Mouse (Mus musculus): Measurements from ENCODE around the gene Adam1a. TPM values are rescaled to one million over a fixed set of nuclear protein-coding genes. Genes with fewer than 3 reads are reported as not detected.

Adam1a gene
- polyA plus RNA-seq, 1 experiment, result 140 TPM

DNA sequence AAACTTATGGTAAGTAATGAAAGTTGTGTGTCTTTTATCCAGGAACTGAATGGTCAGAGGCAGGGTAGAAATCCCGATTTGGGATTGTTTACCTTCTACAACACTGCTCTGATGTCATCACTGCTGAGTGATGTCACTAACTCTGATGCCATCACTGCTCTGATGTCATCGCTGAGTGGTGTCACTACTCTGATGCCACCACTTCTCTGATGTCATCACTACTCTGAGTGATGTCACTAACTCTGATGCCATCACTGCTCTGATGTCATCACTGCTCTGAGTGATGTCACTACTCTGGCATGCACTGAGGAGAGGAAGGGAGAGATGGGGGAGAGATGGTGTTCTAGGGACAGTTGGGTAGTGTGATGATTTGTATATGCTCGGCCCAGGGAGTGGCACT is 17.2 kb upstream of the Adam1a start:
- TF ChIP-seq CTCF (IDR thresholded peaks at IDR 0.05; ENCODE audit: control insufficient read depth, insufficient read depth, insufficient replicate concordance, low read depth, low read length) (no peak), POLR2A (IDR thresholded peaks at IDR 0.05; ENCODE audit: control insufficient read depth, low read depth, low read length) (no peak)
- H3K4me1 ChIP-seq (ENCODE audit: control insufficient read depth, insufficient read depth, low read length), result peaks cover 6% of the 10 kb centered on the region
- no peak overlapping the region for H3K27ac ChIP-seq (ENCODE audit: control insufficient read depth, insufficient read depth, low read depth, low read length)

GRCm38 (mm10) chr5:121549196-121549595 is 3.9 kb upstream of the Adam1a start:
- no peak overlapping the region for H3K4me3 ChIP-seq (ENCODE audit: control insufficient read depth, low read depth, low read length)
- TF ChIP-seq POLR2A (IDR thresholded peaks at IDR 0.05; ENCODE audit: control insufficient read depth, low read depth, low read length) (no peak), CTCF (IDR thresholded peaks at IDR 0.05; ENCODE audit: control insufficient read depth, insufficient read depth, insufficient replicate concordance, low read depth, low read length) (no peak)
- no peaks in the 10 kb centered on the region for H3K27me3 ChIP-seq (ENCODE audit: control insufficient read depth, insufficient read depth, low read length)
- H3K4me1 ChIP-seq (ENCODE audit: control insufficient read depth, insufficient read depth, low read length), result peaks cover 11% of the 10 kb centered on the region
- H3K36me3 ChIP-seq (ENCODE audit: control insufficient read depth, insufficient read depth, low read length), result no peaks in the 10 kb centered on the region
- no peak overlapping the region for H3K27ac ChIP-seq (ENCODE audit: control insufficient read depth, insufficient read depth, low read depth, low read length)

More for the DNA sequence above, 17.2 kb upstream of the Adam1a start:
- Histone ChIP-seq H3K36me3 (ENCODE audit: control insufficient read depth, insufficient read depth, low read length) (no peaks in the 10 kb centered on the region), H3K4me3 (ENCODE audit: control insufficient read depth, low read depth, low read length) (no peak overlapping the region), H3K27me3 (ENCODE audit: control insufficient read depth, insufficient read depth, low read length) (no peaks in the 10 kb centered on the region)

DNA sequence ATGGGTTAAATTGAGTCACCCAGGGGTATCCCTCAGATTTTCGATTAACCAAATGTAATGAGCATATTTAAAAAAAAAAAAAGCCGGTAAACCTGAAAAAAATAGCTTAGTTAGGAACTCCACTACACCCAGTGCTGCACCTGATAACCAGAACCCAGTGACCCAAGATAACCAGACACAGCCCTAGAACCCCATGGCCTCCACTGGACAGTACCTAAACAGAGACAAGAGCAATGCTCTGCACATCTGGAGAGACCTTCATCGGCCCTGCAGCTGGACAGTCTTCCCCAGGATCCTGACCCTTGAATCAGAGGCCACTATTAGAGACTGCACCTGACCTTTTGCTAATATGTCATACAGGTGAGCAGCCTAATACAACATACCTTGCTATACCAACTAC is 1.8 kb upstream of the Adam1a start:
- Histone ChIP-seq H3K36me3 (ENCODE audit: control insufficient read depth, insufficient read depth, low read length) (no peaks in the 10 kb centered on the region), H3K4me1 (ENCODE audit: control insufficient read depth, insufficient read depth, low read length) (peaks cover 19% of the 10 kb centered on the region), H3K27me3 (ENCODE audit: control insufficient read depth, insufficient read depth, low read length) (no peaks in the 10 kb centered on the region), H3K27ac (ENCODE audit: control insufficient read depth, insufficient read depth, low read depth, low read length) (no peak overlapping the region), H3K4me3 (ENCODE audit: control insufficient read depth, low read depth, low read length) (no peak overlapping the region)
- no peak for TF ChIP-seq CTCF (IDR thresholded peaks at IDR 0.05; ENCODE audit: control insufficient read depth, insufficient read depth, insufficient replicate concordance, low read depth, low read length)
- TF ChIP-seq POLR2A (IDR thresholded peaks at IDR 0.05; ENCODE audit: control insufficient read depth, low read depth, low read length), result no peak

DNA sequence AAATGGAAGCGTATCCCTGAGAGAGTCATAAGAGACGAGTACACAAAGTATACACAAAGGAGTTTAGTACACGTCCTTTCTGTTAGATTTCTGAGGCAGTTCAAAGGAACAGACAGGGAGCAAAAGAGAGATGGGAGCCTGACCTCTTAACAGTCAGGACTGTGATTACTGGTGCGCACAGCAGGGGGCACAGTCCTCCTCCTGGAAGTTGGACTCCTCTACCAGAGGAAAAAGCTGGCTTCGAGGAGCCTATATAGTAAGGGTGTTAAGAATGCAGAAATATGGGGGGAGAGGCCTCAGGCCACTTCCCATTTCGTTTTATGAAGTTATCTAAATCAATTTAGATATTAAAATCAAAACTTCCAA is 1.2 kb upstream of the Adam1a start:
- no peaks in the 10 kb centered on the region for H3K27me3 ChIP-seq (ENCODE audit: control insufficient read depth, insufficient read depth, low read length)
- H3K27ac ChIP-seq (ENCODE audit: control insufficient read depth, insufficient read depth, low read depth, low read length), result no peak overlapping the region
- peaks cover 19% of the 10 kb centered on the region for H3K4me1 ChIP-seq (ENCODE audit: control insufficient read depth, insufficient read depth, low read length)
- no peaks in the 10 kb centered on the region for H3K36me3 ChIP-seq (ENCODE audit: control insufficient read depth, insufficient read depth, low read length)
- peak; percentile 41; the same call in 1 of the 2 replicates for TF ChIP-seq CTCF (IDR thresholded peaks at IDR 0.05; ENCODE audit: control insufficient read depth, insufficient read depth, insufficient replicate concordance, low read depth, low read length)
- no peak for TF ChIP-seq POLR2A (IDR thresholded peaks at IDR 0.05; ENCODE audit: control insufficient read depth, low read depth, low read length)
- H3K4me3 ChIP-seq (ENCODE audit: control insufficient read depth, low read depth, low read length), result peak overlapping the region; percentile 92

GRCm38 (mm10) chr5:121545793-121546529 is 679 bp upstream of the Adam1a start, which contains the start of gene Mapkapk5:
TSS of gene Mapkapk5 (minus strand) at chr5:121545905.
- H3K27me3 ChIP-seq (ENCODE audit: control insufficient read depth, insufficient read depth, low read length), result no peaks in the 10 kb centered on the region
- H3K4me1 ChIP-seq (ENCODE audit: control insufficient read depth, insufficient read depth, low read length), result peaks cover 19% of the 10 kb centered on the region
- peak within 1 kb of the TSS; percentile 88 for H3K27ac ChIP-seq (ENCODE audit: control insufficient read depth, insufficient read depth, low read depth, low read length)
- TF ChIP-seq CTCF (IDR thresholded peaks at IDR 0.05; ENCODE audit: control insufficient read depth, insufficient read depth, insufficient replicate concordance, low read depth, low read length) (no peak), POLR2A (IDR thresholded peaks at IDR 0.05; ENCODE audit: control insufficient read depth, low read depth, low read length) (peak; percentile 68; the same call in 1 of the 2 replicates)
- H3K36me3 ChIP-seq (ENCODE audit: control insufficient read depth, insufficient read depth, low read length), result no peaks in the 10 kb centered on the region
- H3K4me3 ChIP-seq (ENCODE audit: control insufficient read depth, low read depth, low read length), result peak within 1 kb of the TSS; percentile 92

GRCm38 (mm10) chr5:121543370-121543769 is 1.9 kb downstream of the Adam1a start:
- Histone ChIP-seq H3K4me1 (ENCODE audit: control insufficient read depth, insufficient read depth, low read length) (peaks cover 19% of the 10 kb centered on the region), H3K4me3 (ENCODE audit: control insufficient read depth, low read depth, low read length) (no peak overlapping the region), H3K36me3 (ENCODE audit: control insufficient read depth, insufficient read depth, low read length) (no peaks in the 10 kb centered on the region), H3K27ac (ENCODE audit: control insufficient read depth, insufficient read depth, low read depth, low read length) (no peak overlapping the region), H3K27me3 (ENCODE audit: control insufficient read depth, insufficient read depth, low read length) (no peaks in the 10 kb centered on the region)
- TF ChIP-seq CTCF (IDR thresholded peaks at IDR 0.05; ENCODE audit: control insufficient read depth, insufficient read depth, insufficient replicate concordance, low read depth, low read length), result no peak
- no peak for TF ChIP-seq POLR2A (IDR thresholded peaks at IDR 0.05; ENCODE audit: control insufficient read depth, low read depth, low read length)

DNA sequence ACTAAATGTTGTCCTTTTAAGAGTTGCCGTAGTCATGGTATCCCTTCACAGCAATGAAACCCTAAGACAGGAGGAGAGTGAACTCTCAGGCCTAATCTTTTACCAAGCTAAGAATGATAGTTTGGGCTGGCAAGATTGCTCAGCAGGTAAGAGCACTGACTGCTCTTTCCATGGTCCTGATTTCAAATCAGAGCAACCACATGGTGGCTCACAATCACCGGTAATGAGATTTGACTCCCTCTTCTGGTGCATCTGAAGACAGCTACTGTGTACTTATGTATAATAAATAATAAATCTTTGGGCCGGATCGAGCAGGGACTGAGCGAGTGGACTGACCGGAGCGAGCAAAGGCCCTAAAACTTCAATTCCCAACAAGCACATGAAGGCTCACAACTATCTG is 4.0 kb downstream of the Adam1a start:
- no peaks in the 10 kb centered on the region for H3K36me3 ChIP-seq (ENCODE audit: control insufficient read depth, insufficient read depth, low read length)
- TF ChIP-seq CTCF (IDR thresholded peaks at IDR 0.05; ENCODE audit: control insufficient read depth, insufficient read depth, insufficient replicate concordance, low read depth, low read length), result no peak
- TF ChIP-seq POLR2A (IDR thresholded peaks at IDR 0.05; ENCODE audit: control insufficient read depth, low read depth, low read length), result no peak
- H3K4me3 ChIP-seq (ENCODE audit: control insufficient read depth, low read depth, low read length), result no peak overlapping the region
- peaks cover 16% of the 10 kb centered on the region for H3K4me1 ChIP-seq (ENCODE audit: control insufficient read depth, insufficient read depth, low read length)
- H3K27me3 ChIP-seq (ENCODE audit: control insufficient read depth, insufficient read depth, low read length), result no peaks in the 10 kb centered on the region
- H3K27ac ChIP-seq (ENCODE audit: control insufficient read depth, insufficient read depth, low read depth, low read length), result no peak overlapping the region

Data from testis, adult 2 months (tissue).